Mouse (Mus musculus) ES-E14 (cell line): ENCODE measurements around the gene Moxd1. TPM values are rescaled to one million over a fixed set of nuclear protein-coding genes. Genes with fewer than 3 reads are reported as not detected.

ENCODE experiments used
- DNase-seq: peaks from one replicate; pipeline ENCODE4 v3.0.0-alpha.2; 2013; ENCODE audit warnings: low read depth, low spot score
- H3K27ac ChIP-seq: 2 replicates; pipeline ENCODE4 v1.5.1; 2012; ENCODE audit warnings: low read depth, mild to moderate bottlenecking, low read length, moderate library complexity, mixed read lengths; ENCODE audit not compliant: poor library complexity, insufficient read depth, severe bottlenecking
- H3K36me3 ChIP-seq: 2 replicates; pipeline ENCODE4 v1.6.1; 2012; ENCODE audit warnings: mild to moderate bottlenecking, low read length, moderate library complexity, mixed read lengths; ENCODE audit not compliant: control insufficient read depth, poor library complexity, insufficient read depth, severe bottlenecking
- H3K4me1 ChIP-seq, 2 experiments: fragments of 150-350 bp in 1 of 2; sonication (generic) in 1 of 2; 2 replicates each; pipeline ENCODE4 v1.6.1; 2012; ENCODE audit warnings: low read length in 2 of 2, mild to moderate bottlenecking in 1 of 2, mixed read lengths in 1 of 2; ENCODE audit not compliant: control insufficient read depth in 2 of 2, insufficient read depth in 2 of 2, poor library complexity in 1 of 2
- H3K4me3 ChIP-seq, 2 experiments: fragments of 150-350 bp in 1 of 2; sonication (generic) in 1 of 2; 2 replicates each; pipeline ENCODE4 v1.5.1; 2012; ENCODE audit warnings: low read length in 2 of 2, low read depth in 1 of 2, mild to moderate bottlenecking in 1 of 2, mixed read lengths in 1 of 2; ENCODE audit not compliant: insufficient read depth in 1 of 2, poor library complexity in 1 of 2, severe bottlenecking in 1 of 2
- H3K9ac ChIP-seq: 2 replicates; pipeline ENCODE4 v1.6.1; 2012; ENCODE audit warnings: low read depth, mild to moderate bottlenecking, low read length, mixed read lengths; ENCODE audit not compliant: poor library complexity, insufficient read depth, severe bottlenecking
- H3K9me3 ChIP-seq: fragments of 150-350 bp; sonication (generic); 2 replicates; pipeline ENCODE4 v1.6.1; 2012; ENCODE audit warnings: low read depth, mild to moderate bottlenecking, low read length; ENCODE audit not compliant: control insufficient read depth, insufficient read depth
- CHD2 ChIP-seq: IDR thresholded peaks from 2 replicates; pipeline ENCODE4 v1.6.1; 2014; ENCODE audit warnings: mild to moderate bottlenecking, low read depth, low read length, inconsistent platforms
- HCFC1 ChIP-seq: IDR thresholded peaks from 2 replicates; pipeline ENCODE4 v1.6.1; 2012; ENCODE audit warnings: low read length, inconsistent platforms, borderline replicate concordance; ENCODE audit not compliant: insufficient read depth
- MAFK ChIP-seq: IDR thresholded peaks from 2 replicates; pipeline ENCODE4 v1.6.1; 2014; ENCODE audit warnings: mild to moderate bottlenecking, low read depth, low read length, inconsistent platforms; ENCODE audit not compliant: insufficient read depth
- ZC3H11A ChIP-seq: IDR thresholded peaks from 2 replicates; pipeline ENCODE4 v1.6.1; 2012; ENCODE audit warnings: low read depth, mild to moderate bottlenecking, inconsistent platforms, low read length, borderline replicate concordance
- ZNF384 ChIP-seq: IDR thresholded peaks from 2 replicates; pipeline ENCODE4 v1.6.1; 2012; ENCODE audit warnings: low read depth, low read length, inconsistent platforms
- in situ Hi-C, 2 experiments: fragments of 600-800 bp; cut with MboI; formaldehyde crosslinking; loops; one replicate each; pipeline ENCODE4 v1.15.1; 2025; ENCODE audit warnings: low sequenced_read_pairs in 2 of 2, inconsistent platforms in 1 of 2; ENCODE audit not compliant: unreplicated experiment in 2 of 2
- total RNA-seq: library from RNA; depleted of rRNA; stranded (reverse); fragments of 300-350 nt; gene quantifications from 2 replicates; pipeline ENCODE4 v1.2.3, GENCODE M21; 2012; rRNA removed

Gene Moxd1
- total RNA-seq, 1 experiment: 2.9 TPM

DNA sequence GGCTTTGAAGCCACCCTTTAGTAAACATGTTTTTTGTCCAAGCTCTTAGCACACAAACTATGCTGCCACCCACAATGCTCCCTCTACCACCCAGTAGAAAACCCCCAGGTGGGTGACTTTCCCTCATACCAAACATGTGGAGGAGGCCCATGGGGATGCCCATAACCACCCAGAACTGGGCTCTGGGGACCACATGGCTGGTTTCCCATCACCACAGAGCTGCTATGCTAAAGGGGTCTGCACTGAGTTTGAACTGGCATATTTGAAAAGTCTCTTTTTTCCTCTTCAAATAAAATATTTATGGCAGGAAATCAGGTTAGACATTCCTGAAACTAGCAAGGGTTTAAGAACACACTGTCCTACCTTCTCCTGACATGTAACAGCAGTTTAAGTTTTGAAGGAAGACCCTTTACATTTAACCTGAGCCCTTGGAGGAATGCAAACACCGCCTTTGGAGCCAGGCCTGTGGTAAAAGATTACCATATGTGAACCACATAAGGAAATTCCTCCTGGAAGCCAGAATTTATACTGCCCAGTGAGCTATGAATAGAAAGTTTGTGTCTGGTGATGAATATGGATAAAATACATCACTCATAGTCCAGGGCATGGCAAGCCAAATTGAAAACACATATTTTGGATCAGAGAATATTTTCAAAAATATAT is 117.4 kb downstream of the Moxd1 start:
- Histone ChIP-seq H3K9me3 (no peaks in the 10 kb centered on the region), H3K9ac (no peak overlapping the region), H3K4me3 (no peak overlapping the region), H3K27ac (no peak overlapping the region), H3K4me1 (no peaks in the 10 kb centered on the region), H3K36me3 (no peaks in the 10 kb centered on the region)
- in situ Hi-C loops: no loop called here
- DNase-seq: no peak
- TF ChIP-seq HCFC1 (no peak), MAFK (no peak), CHD2 (no peak)

DNA sequence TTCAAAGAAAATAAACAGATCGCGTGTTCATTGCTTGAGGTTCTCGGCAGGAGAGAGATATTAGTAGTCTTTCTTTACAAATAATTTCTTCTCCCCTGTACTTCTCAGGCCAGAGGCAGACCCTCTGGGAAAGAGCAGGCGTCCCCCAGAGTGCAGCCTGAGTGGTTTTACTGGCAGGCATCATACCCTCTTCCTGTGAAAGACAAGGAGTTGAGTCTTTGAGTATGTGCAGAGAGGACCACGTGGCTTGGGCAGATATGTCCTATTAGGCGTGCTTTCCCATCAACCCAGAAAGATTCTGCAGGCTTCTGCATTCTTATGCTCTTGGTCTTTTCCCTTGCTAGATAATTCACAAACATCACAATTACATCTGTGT is 117.9 kb downstream of the Moxd1 start:
- DNase-seq: no peak
- Histone ChIP-seq H3K4me3 (no peak overlapping the region), H3K27ac (no peak overlapping the region), H3K4me1 (no peaks in the 10 kb centered on the region), H3K36me3 (no peaks in the 10 kb centered on the region), H3K9me3 (no peaks in the 10 kb centered on the region), H3K9ac (no peak overlapping the region)
- TF ChIP-seq ZC3H11A (no peak), MAFK (no peak)
- in situ Hi-C loops: no loop called here

DNA sequence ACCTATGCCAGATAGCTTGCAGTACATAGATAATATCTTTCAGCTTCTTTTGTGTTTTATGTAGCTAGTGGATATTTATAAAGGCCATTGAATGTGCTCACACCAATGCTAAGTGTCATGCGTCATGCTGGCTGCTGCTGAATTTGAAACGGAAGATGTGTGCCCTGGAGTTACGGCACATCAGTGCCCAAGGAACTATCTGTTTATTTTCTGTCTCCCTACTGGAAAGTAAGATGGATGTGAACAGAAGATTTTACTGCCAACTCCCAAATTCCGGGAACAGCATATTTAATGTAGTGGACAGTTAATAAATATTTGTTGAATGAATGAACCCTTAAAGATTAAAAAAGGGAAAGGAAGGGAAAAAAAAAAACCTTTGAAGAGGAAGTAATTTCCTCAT is 119.8 kb downstream of the Moxd1 start:
- H3K9ac ChIP-seq: no peak overlapping the region
- TF ChIP-seq MAFK: no peak
- no peak for TF ChIP-seq HCFC1
- no peak for TF ChIP-seq ZNF384
- no peak for TF ChIP-seq ZC3H11A
- no peaks in the 10 kb centered on the region for H3K9me3 ChIP-seq
- in situ Hi-C loops: no loop called here
- no peak overlapping the region for H3K27ac ChIP-seq
- no peaks in the 10 kb centered on the region for H3K4me1 ChIP-seq
- no peak overlapping the region for H3K4me3 ChIP-seq
- no peaks in the 10 kb centered on the region for H3K36me3 ChIP-seq
- no peak for DNase-seq

Other genes starting within 250 kb of the Moxd1 start
- gene Taar6, start 237.9 kb upstream of the Moxd1 start, total RNA-seq: not detected in 2 replicates
- gene Taar7a, start 230.0 kb upstream of the Moxd1 start, total RNA-seq: not detected in 2 replicates
- gene Taar7b, start 223.6 kb upstream of the Moxd1 start, total RNA-seq: not detected in 2 replicates
- not detected in 2 replicates for gene Taar7d, start 196.3 kb upstream of the Moxd1 start, total RNA-seq
- not detected in 2 replicates for gene Taar7e, start 185.9 kb upstream of the Moxd1 start, total RNA-seq
- not detected in 2 replicates for gene Taar7f, start 174.0 kb upstream of the Moxd1 start, total RNA-seq
- gene Taar8a, start 147.0 kb upstream of the Moxd1 start, total RNA-seq: not detected in 2 replicates
- gene Taar8b, start 131.2 kb upstream of the Moxd1 start, total RNA-seq: not detected in 2 replicates
- gene Taar8c, start 121.6 kb upstream of the Moxd1 start, total RNA-seq: not detected in 2 replicates
- not detected in 2 replicates for gene Taar9, start 114.0 kb upstream of the Moxd1 start, total RNA-seq
- 27.0 and 44.5 TPM in 2 replicates for gene Stx7, start 74.2 kb upstream of the Moxd1 start, total RNA-seq